Mouse (Mus musculus) midbrain, embryonic 12.5 days (tissue): ENCODE measurements at regions not wholly inside any gene's neighbourhood (a gene's known extent, or its start where the extent isn't known, plus 50 kb on each side); places are given as distances from the start of the nearest gene placed in this dataset.
"Not testable (repeated sequence)": the region's sequence is repeated elsewhere in the genome, so short reads cannot be mapped to it uniquely, and the experiment has no call there.

Experiments
- ATAC-seq: fragments of 200-750 bp; cut with Nextera tagmentation; 2 replicates; pipeline ENCODE4 v1.8.0; 2017; ENCODE audit warnings: low read depth, moderate TSS enrichment, moderate library complexity; ENCODE audit not compliant: low FRiP score
- H3K27ac ChIP-seq: fragments of 300-500 bp; sonication (generic); replicated peaks from 2 replicates; pipeline ENCODE4 v1.5.1; 2016; ENCODE audit warnings: mild to moderate bottlenecking
- H3K27me3 ChIP-seq: fragments of 300-500 bp; sonication (generic); 2 replicates; pipeline ENCODE4 v1.6.1; 2016; ENCODE audit warnings: mild to moderate bottlenecking
- H3K36me3 ChIP-seq: fragments of 300-500 bp; sonication (generic); 2 replicates; pipeline ENCODE4 v1.6.1; 2016
- H3K4me1 ChIP-seq: fragments of 300-500 bp; sonication (generic); 2 replicates; pipeline ENCODE4 v1.6.1; 2016
- H3K4me2 ChIP-seq: fragments of 300-500 bp; sonication (generic); replicated peaks from 2 replicates; pipeline ENCODE4 v1.6.1; 2016; ENCODE audit warnings: mild to moderate bottlenecking, moderate library complexity
- H3K4me3 ChIP-seq: fragments of 300-500 bp; sonication (generic); 2 replicates; pipeline ENCODE4 v1.5.1; 2016; ENCODE audit warnings: mild to moderate bottlenecking
- H3K9ac ChIP-seq: fragments of 300-500 bp; sonication (generic); replicated peaks from 2 replicates; pipeline ENCODE4 v1.6.1; 2016; ENCODE audit warnings: mild to moderate bottlenecking, moderate library complexity
- H3K9me3 ChIP-seq: fragments of 300-500 bp; sonication (generic); 2 replicates; pipeline ENCODE4 v1.6.1; 2016; ENCODE audit warnings: mild to moderate bottlenecking
- WGBS: fragments of 180-500 bp; shearing (Covaris S2); methylation state at CpG from one replicate; pipeline ENCODE4 v1.1.7; 2016; 5-methylcytosine and 5-hydroxymethylcytosine counted together

DNA sequence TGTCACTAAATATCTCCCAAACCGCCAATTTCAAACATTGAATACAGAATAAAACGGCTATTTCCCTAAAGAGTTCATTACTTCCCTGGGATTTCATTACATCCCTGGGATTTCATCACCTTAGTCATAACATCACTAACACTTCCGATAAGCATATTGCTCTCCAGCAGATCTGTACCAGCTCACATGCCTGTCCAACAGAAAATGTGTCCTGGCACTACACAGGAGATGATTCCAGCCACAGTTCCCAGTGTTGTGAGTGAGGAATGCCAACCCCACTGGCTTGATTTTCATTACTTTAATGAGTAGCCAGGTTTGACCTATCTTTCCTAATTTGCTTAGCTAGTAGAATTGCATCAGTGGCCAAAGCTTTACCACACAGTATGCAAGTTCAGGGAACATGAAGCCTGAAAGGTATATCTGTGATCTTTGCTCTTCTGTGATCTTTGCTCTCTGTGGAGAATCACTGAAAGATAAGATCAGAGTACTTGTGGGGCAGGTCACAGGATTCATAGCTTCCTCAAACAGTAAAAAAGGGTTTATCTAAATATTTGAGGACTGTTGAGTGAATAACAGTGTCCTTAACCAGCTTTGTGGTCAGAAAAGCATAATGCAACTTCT is 1115.5 kb upstream of the 1700009N14Rik start:
- Histone ChIP-seq H3K9ac (no peak overlapping the region), H3K9me3 (no peaks in the 10 kb centered on the region), H3K4me2 (no peak overlapping the region), H3K27ac (no peak overlapping the region), H3K4me1 (no peaks in the 10 kb centered on the region), H3K4me3 (no peak overlapping the region), H3K36me3 (no peaks in the 10 kb centered on the region), H3K27me3 (no peaks in the 10 kb centered on the region)
- ATAC-seq, result no peak
- 86% methylated on average over 3 of the region's 3 CpGs for WGBS

DNA sequence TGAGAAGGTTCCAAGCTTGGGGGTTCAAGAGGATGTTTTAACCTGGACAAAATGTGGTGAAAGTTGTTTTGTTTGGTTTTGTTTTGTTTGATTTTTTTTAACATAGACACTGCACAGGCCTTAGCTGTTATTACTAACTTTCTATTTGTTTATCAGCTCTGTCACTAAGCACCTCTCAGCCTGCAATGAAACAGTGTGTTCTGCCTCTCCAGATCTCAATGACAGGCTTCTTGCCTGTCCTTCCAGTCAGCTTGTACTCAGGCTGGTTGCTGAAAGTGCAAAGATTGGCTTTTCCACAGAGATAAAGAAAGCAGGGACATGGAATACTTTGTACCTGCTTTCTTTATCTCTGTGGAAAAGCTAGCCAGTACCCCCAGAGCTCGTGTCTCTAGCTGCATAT is 1114.9 kb upstream of the 1700009N14Rik start:
- Histone ChIP-seq H3K4me3 (no peak overlapping the region), H3K9me3 (no peaks in the 10 kb centered on the region), H3K27me3 (no peaks in the 10 kb centered on the region), H3K4me2 (no peak overlapping the region), H3K27ac (no peak overlapping the region), H3K36me3 (no peaks in the 10 kb centered on the region), H3K4me1 (no peaks in the 10 kb centered on the region), H3K9ac (no peak overlapping the region)
- WGBS, result 60% methylated on average over 1 of the region's 1 CpGs
- no peak for ATAC-seq

DNA sequence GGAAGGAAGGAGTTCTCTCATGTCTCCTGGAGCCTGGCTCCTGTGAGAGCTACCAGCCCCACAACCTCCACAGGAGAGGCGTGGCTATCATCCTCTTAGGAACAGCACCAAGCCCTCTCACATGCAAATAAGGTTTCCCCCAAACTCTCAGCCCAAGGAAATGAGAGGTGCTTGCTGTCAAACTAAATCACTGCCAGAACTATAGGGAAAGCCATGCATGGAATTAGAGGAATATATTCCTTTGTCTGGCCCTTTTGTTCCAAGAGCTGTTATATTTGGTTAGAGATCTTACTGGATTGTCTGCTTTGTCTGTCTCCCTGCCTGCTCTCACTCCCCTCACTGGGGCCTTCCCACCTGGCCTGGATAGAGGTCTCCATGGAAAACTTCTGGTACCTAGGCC is 1079.0 kb upstream of the 1700009N14Rik start:
- peak; percentile 47; the same call in 1 of the 2 replicates for ATAC-seq
- Histone ChIP-seq H3K36me3 (no peaks in the 10 kb centered on the region), H3K27ac (no peak overlapping the region), H3K4me1 (no peaks in the 10 kb centered on the region), H3K27me3 (no peaks in the 10 kb centered on the region), H3K4me2 (no peak overlapping the region), H3K9ac (no peak overlapping the region), H3K4me3 (no peak overlapping the region), H3K9me3 (no peaks in the 10 kb centered on the region)
- 21% methylated on average over 1 of the region's 1 CpGs for WGBS

DNA sequence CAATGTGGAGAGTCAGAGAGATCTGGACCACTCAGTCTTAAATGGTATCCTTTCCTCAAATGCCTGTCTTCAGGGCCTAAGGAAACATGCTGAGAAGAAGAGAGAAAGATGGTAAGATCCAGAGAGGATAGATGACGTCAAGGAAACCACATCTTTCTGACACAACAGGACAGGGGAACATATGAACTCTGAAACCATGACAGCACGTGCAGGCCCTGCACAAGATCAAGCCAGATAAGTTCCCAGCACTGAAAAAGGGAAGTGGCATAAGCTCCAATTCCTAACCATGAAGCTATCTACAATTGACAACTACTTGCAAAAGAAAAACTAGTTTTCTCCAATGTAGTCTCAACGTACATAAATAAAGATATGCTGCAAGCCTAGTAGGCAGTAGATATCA is 1068.2 kb upstream of the 1700009N14Rik start:
- Histone ChIP-seq H3K9ac (no peak overlapping the region), H3K9me3 (0 out of 2 replicates have a peak, but pooled peaks cover 2% of the 10 kb centered on the region)

DNA sequence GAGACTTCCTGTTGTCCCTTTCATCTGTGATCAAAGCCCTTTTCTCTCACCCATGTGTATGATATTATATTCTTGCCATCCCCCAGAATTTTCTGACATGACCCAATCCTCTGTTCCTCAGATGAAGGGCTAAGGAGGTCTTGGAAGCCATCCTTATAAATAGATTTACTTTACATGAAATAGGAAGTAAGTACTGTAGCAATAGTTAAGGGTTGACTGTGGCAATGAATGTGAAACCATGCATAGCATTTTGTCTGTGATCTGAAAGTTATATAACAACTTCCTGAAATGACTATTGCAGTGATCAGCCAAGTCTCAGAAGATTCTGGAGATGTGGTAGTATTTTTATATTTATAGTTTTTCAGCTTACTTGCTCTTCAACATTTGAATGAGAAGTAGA is 1053.5 kb upstream of the 1700009N14Rik start:
- no peak for ATAC-seq
- Histone ChIP-seq H3K9ac (no peak overlapping the region), H3K36me3 (no peaks in the 10 kb centered on the region), H3K4me3 (no peak overlapping the region), H3K4me1 (no peaks in the 10 kb centered on the region), H3K27me3 (no peaks in the 10 kb centered on the region), H3K27ac (no peak overlapping the region), H3K4me2 (no peak overlapping the region), H3K9me3 (no peaks in the 10 kb centered on the region; the same call in 1 of the 2 replicates)

More for the DNA sequence above, 1068.2 kb upstream of the 1700009N14Rik start:
- no peak overlapping the region for H3K4me2 ChIP-seq
- WGBS, result 92% methylated on average over 3 of the region's 3 CpGs
- no peaks in the 10 kb centered on the region for H3K36me3 ChIP-seq
- no peaks in the 10 kb centered on the region for H3K4me1 ChIP-seq
- H3K27me3 ChIP-seq, result no peaks in the 10 kb centered on the region
- H3K27ac ChIP-seq, result no peak overlapping the region
- ATAC-seq, result no peak
- H3K4me3 ChIP-seq, result no peak overlapping the region

DNA sequence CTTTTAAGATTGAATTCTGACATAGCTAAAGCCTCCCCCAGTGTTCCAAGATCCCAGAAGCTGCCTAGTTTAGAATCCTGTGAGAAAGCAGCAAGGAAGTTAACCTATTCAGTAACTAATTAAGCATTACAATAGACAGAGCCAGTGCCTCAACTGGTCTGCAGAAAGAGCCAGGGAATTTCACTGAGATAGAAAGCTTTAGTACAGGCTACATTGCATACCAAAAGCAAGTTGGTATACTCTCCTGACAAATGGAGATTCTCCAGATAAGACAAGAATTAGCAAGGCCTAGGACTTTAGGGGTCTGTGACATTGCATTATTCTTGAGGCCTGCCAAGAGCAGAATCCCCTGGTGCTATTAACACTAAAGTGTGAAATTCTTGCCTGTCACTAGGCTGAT is 1014.8 kb upstream of the 1700009N14Rik start:
- not testable (repeated sequence) for H3K9ac ChIP-seq, ATAC-seq, H3K27me3 ChIP-seq, H3K36me3 ChIP-seq, H3K4me3 ChIP-seq, H3K9me3 ChIP-seq, H3K4me2 ChIP-seq, H3K4me1 ChIP-seq, H3K27ac ChIP-seq

DNA sequence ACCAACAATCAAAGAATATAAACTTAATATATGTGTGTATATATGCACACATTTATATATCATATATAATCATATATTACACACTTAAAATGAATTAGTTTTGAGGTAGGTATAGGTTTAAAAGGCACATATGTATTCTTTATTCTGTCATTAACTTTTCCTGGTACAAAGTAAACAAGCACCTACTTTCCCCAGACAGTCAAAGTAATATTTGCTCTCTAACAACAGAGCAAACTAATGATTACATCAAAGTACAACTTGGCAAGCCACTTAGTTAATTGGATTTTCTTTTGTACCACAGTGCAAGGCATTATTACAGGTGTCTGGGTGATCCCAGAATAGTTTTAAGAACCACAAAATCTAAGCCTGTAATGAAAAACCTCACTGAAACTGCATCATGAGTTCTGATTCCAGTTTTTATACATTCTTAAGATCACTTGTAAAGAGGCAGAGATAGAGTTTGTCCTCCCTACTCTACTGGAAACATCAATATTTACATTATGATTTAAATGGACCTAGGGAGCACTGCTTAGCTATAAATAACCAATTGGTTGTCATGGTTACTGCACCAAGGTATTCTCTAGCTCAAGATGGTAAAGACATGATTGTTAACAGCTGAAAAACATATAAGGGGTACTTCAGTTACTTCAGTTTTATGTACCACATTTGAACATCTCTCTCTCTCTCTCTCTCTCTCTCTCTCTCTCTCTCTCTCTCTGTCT is 988.5 kb upstream of the 1700009N14Rik start:
- H3K9ac ChIP-seq, result no peak overlapping the region
- no peak overlapping the region for H3K27ac ChIP-seq
- no peaks in the 10 kb centered on the region for H3K36me3 ChIP-seq
- H3K4me3 ChIP-seq, result no peak overlapping the region
- no peak overlapping the region for H3K4me2 ChIP-seq
- no peaks in the 10 kb centered on the region for H3K4me1 ChIP-seq
- ATAC-seq, result no peak
- H3K9me3 ChIP-seq, result no peaks in the 10 kb centered on the region
- H3K27me3 ChIP-seq, result no peaks in the 10 kb centered on the region

DNA sequence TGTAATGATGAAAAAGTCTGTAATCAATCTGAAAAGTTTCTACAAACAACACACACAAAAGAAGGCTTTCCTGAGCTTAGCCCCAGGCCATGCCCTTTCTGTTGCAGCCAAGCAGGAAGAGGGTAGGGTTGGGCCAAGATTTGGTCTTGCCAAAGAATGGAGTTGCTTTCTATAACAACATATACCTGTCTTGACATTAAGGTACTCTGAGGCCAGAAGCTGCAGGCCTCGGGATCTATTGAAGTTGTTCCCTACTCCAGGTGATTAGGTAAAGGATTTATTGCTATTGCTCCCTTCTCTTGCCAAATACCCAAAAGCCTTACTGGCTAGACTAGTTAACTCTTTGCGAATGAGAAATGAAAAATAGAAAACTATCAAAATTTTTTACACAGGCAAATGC is 951.8 kb upstream of the 1700009N14Rik start:
- Histone ChIP-seq H3K4me3 (no peak overlapping the region), H3K4me1 (no peaks in the 10 kb centered on the region), H3K36me3 (no peaks in the 10 kb centered on the region), H3K9ac (no peak overlapping the region), H3K27me3 (no peaks in the 10 kb centered on the region), H3K9me3 (no peaks in the 10 kb centered on the region), H3K4me2 (no peak overlapping the region), H3K27ac (no peak overlapping the region)
- WGBS, result 81% methylated on average over 2 of the region's 2 CpGs
- no peak for ATAC-seq

DNA sequence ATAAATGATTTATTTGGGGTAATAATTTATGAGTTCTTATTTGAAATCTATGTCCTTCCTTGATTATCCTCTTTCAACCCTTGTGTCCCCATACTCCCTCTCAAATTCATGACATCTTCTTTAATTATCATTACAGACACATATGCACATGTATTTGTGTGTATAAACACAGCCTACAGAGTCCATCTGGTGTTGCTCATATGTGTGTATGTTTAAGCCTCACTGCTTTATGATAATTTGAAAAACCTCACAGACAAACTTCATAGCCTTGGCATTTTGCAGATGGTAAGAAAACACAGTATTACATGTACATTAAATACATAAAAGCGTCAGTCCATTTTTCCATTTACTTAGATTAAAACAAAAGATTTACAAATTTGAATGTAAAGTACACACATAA is 944.2 kb upstream of the 1700009N14Rik start:
- H3K9ac ChIP-seq, result no peak overlapping the region
- H3K9me3 ChIP-seq, result no peaks in the 10 kb centered on the region
- H3K4me1 ChIP-seq, result no peaks in the 10 kb centered on the region
- no peak overlapping the region for H3K27ac ChIP-seq
- H3K4me3 ChIP-seq, result no peak overlapping the region
- no peaks in the 10 kb centered on the region for H3K27me3 ChIP-seq
- WGBS, result 89% methylated on average over 1 of the region's 1 CpGs
- H3K36me3 ChIP-seq, result no peaks in the 10 kb centered on the region
- H3K4me2 ChIP-seq, result no peak overlapping the region
- ATAC-seq, result no peak

DNA sequence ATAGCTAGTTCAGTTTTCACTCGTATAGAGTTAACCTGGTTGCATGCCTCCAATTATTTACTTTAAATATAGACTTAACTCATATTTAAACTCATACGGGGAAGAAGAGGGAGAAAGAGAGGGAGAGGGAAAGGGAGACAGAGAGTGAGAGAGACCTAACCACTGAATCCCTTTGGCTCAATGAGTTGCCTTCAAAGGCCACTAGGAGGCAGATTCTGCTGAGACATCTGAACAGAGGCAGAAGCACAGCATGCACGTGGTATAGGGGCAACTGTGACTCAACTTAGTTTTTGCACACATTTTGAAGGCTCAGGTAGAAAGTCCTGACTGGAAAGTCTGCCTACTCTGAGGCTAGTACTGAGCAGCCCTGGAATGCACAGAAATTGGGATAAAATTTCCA is 942.9 kb upstream of the 1700009N14Rik start:
- Histone ChIP-seq H3K27ac (no peak overlapping the region), H3K4me3 (no peak overlapping the region), H3K27me3 (no peaks in the 10 kb centered on the region), H3K36me3 (no peaks in the 10 kb centered on the region), H3K4me1 (no peaks in the 10 kb centered on the region), H3K4me2 (no peak overlapping the region), H3K9me3 (no peaks in the 10 kb centered on the region), H3K9ac (no peak overlapping the region)
- no peak for ATAC-seq
- WGBS, result 82% methylated on average over 3 of the region's 3 CpGs

DNA sequence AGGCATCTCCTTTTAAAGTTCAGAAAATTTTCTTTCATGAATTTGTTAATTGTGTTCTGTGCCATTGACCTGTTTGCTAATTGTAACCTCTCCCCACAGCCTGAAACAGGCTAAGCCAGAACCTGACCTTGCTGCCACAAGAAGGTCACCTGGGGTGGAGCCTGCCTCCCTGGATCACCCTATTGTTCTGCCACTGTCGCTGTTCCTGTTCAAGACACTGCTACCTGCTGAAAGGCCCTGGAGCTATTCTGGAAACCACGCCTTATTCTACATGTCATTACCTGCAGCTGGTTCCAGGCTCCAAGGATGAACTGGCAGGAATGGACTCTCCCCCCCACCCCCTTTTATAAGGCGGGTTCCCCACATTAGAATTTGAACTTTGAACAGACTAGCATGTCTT is 931.0 kb upstream of the 1700009N14Rik start:
- H3K36me3 ChIP-seq, result no peaks in the 10 kb centered on the region
- no peak overlapping the region for H3K27ac ChIP-seq
- no peaks in the 10 kb centered on the region for H3K27me3 ChIP-seq
- no peak for ATAC-seq
- H3K4me2 ChIP-seq, result no peak overlapping the region
- no peak overlapping the region for H3K9ac ChIP-seq
- H3K9me3 ChIP-seq, result no peaks in the 10 kb centered on the region
- 62% methylated on average over 3 of the region's 3 CpGs for WGBS
- H3K4me1 ChIP-seq, result no peaks in the 10 kb centered on the region
- H3K4me3 ChIP-seq, result no peak overlapping the region
